Mouse (Mus musculus) liver, embryonic 16.5 days (tissue): ENCODE data around the gene Hivep2. TPM values are rescaled to one million over a fixed set of nuclear protein-coding genes. Genes with fewer than 3 reads are reported as not detected.

Experiments used
- ATAC-seq: fragments of 200-750 bp; cut with Nextera tagmentation; 2 replicates; pipeline ENCODE4 v1.8.0; 2017; ENCODE audit warnings: low read depth, mild to moderate bottlenecking, moderate number of reproducible peaks, moderate library complexity
- H3K27ac ChIP-seq: fragments of 300-500 bp; sonication (generic); 2 replicates; pipeline ENCODE4 v1.5.1; 2014; ENCODE audit warnings: mild to moderate bottlenecking, low read length
- H3K27me3 ChIP-seq: fragments of 300-500 bp; sonication (generic); 2 replicates; pipeline ENCODE4 v1.6.1; 2014; ENCODE audit warnings: low read depth, low read length, mixed read lengths; ENCODE audit not compliant: control insufficient read depth, insufficient read depth
- H3K36me3 ChIP-seq: fragments of 300-500 bp; sonication (generic); 2 replicates; pipeline ENCODE4 v1.6.1; 2014; ENCODE audit warnings: mild to moderate bottlenecking; ENCODE audit not compliant: control insufficient read depth, insufficient read depth
- H3K4me1 ChIP-seq: fragments of 300-500 bp; sonication (generic); 2 replicates; pipeline ENCODE4 v1.6.1; 2014; ENCODE audit warnings: low read depth, low read length, mixed read lengths; ENCODE audit not compliant: control insufficient read depth
- H3K4me2 ChIP-seq: fragments of 300-500 bp; sonication (generic); 2 replicates; pipeline ENCODE4 v1.6.1; 2014; ENCODE audit warnings: low read depth, low read length, mixed read lengths
- H3K4me3 ChIP-seq: fragments of 300-500 bp; sonication (generic); 2 replicates; pipeline ENCODE4 v1.5.1; 2014; ENCODE audit warnings: low read depth, mild to moderate bottlenecking, low read length
- H3K9ac ChIP-seq: fragments of 300-500 bp; sonication (generic); 2 replicates; pipeline ENCODE4 v1.6.1; 2014; ENCODE audit warnings: low read depth, low read length
- H3K9me3 ChIP-seq: fragments of 300-500 bp; sonication (generic); replicated peaks from 2 replicates; pipeline ENCODE4 v1.6.1; 2016; ENCODE audit warnings: low read length; ENCODE audit not compliant: control insufficient read depth
- WGBS: fragments of 180-500 bp; shearing (Covaris S2); extraction: QIAGEN DNeasy Blood & Tissue Kit; methylation state at CpG from one replicate; pipeline ENCODE4 v1.1.7; 2014; ENCODE audit not compliant: insufficient replicate concordance; 5-methylcytosine and 5-hydroxymethylcytosine counted together
- polyA plus RNA-seq: library from polyadenylated mRNA; unstranded; fragments of >200 nt; fragmentation: Nextera tagmentation; extraction: Ambion mirVana; gene quantifications from 2 replicates; pipeline ENCODE4 v1.2.1, GENCODE M21; 2015

Hivep2 gene
- polyA plus RNA-seq, 1 experiment from 2014 or later: 0.55 TPM

- Histone ChIP-seq H3K27me3 (no peaks in the 10 kb centered on the region), H3K27ac (no peak overlapping the region), H3K36me3 (no peaks in the 10 kb centered on the region), H3K9me3 (no peaks in the 10 kb centered on the region), H3K9ac (no peak overlapping the region), H3K4me2 (no peak overlapping the region), H3K4me1 (no peaks in the 10 kb centered on the region), H3K4me3 (no peak overlapping the region)
- WGBS: 8% methylated on average over 2 of the region's 2 CpGs
- no peak for ATAC-seq
Measured at GRCm38 (mm10) chr10:14200310-14200709, 234.4 kb downstream of the Hivep2 start.

Other genes with a start within 250 kb of the Hivep2 start
- 14.1 and 18.0 TPM in 2 replicates for gene Aig1, start 97.1 kb upstream of the Hivep2 start, polyA plus RNA-seq